Mouse (Mus musculus) heart, adult 2 months (tissue): ENCODE measurements around the gene Cpne8. TPM values are rescaled to one million over a fixed set of nuclear protein-coding genes. Genes with fewer than 3 reads are reported as not detected.
"Not testable (repeated sequence)": the region's sequence is repeated elsewhere in the genome, so short reads cannot be mapped to it uniquely, and the experiment has no call there.

Experiments
- DNase-seq, 2 experiments: peaks; one replicate each; pipeline ENCODE4 v3.0.0; 2021
- H3K27ac ChIP-seq: fragments of 200-600 bp; 2 replicates; pipeline ENCODE4 v1.8.1; 2022
- H3K27me3 ChIP-seq: fragments of 200-500 bp; 2 replicates; pipeline ENCODE4 v1.6.1; 2012; ENCODE audit warnings: mild to moderate bottlenecking, low read length, inconsistent platforms, mixed read lengths; ENCODE audit not compliant: control insufficient read depth, insufficient read depth
- H3K36me3 ChIP-seq: fragments of 200-500 bp; 2 replicates; pipeline ENCODE4 v1.6.1; 2012; ENCODE audit warnings: low read length, inconsistent platforms; ENCODE audit not compliant: control insufficient read depth, insufficient read depth
- H3K4me1 ChIP-seq: fragments of 200-500 bp; 2 replicates; pipeline ENCODE4 v1.6.1; 2011; ENCODE audit warnings: low read length; ENCODE audit not compliant: control insufficient read depth, insufficient read depth
- H3K4me3 ChIP-seq: fragments of 200-600 bp; 2 replicates; pipeline ENCODE4 v1.8.1; 2022
- H3K79me2 ChIP-seq: fragments of 200-500 bp; replicated peaks from 2 replicates; pipeline ENCODE4 v1.6.1; 2012; ENCODE audit warnings: mild to moderate bottlenecking, inconsistent platforms, low read length, moderate library complexity, mixed read lengths; ENCODE audit not compliant: control insufficient read depth, insufficient read depth
- H3K9ac ChIP-seq: fragments of 200-500 bp; 2 replicates; pipeline ENCODE4 v1.6.1; 2012; ENCODE audit warnings: low read depth, mild to moderate bottlenecking, control low read depth, inconsistent platforms, low read length, mixed read lengths
- CTCF ChIP-seq: fragments of 200-600 bp; IDR thresholded peaks from 2 replicates; pipeline ENCODE4 v1.8.1; 2022; ENCODE audit warnings: antibody characterized with exemption, mild to moderate bottlenecking, moderate library complexity
- EP300 ChIP-seq: fragments of 200-500 bp; IDR thresholded peaks from 2 replicates; pipeline ENCODE4 v1.6.1; 2011; ENCODE audit warnings: low read depth, low read length, control low read depth; ENCODE audit not compliant: insufficient read depth
- POLR2A ChIP-seq: fragments of 200-500 bp; IDR thresholded peaks from 2 replicates; pipeline ENCODE4 v1.6.1; 2011; ENCODE audit warnings: mild to moderate bottlenecking, low read depth, low read length, control low read depth; ENCODE audit not compliant: insufficient read depth
- WGBS: fragments of 180-500 bp; shearing (Covaris S2); methylation state at CpG from one replicate; pipeline ENCODE4 v1.1.7; 2018; 5-methylcytosine and 5-hydroxymethylcytosine counted together
- intact Hi-C: fragments of 180-260 bp; cut with DNase I; formaldehyde crosslinking; loops from one replicate; pipeline ENCODE4 v1.15.1; 2025
- polyA plus RNA-seq: library from polyadenylated mRNA; depleted of rRNA; stranded (reverse); fragments of >200 nt; gene quantifications from 2 replicates; pipeline ENCODE4 v1.2.3, GENCODE M21; 2012
- total RNA-seq, 2 experiments: library from RNA; stranded (reverse); gene quantifications; 2 replicates each; pipeline ENCODE4 v1.2.3; 2021

The Cpne8 gene
- total and polyA plus RNA-seq, 3 experiments = 6.9 to 8.8 (median 8.7) TPM

GRCm38 (mm10) chr15:90491558-90491957 is 187.7 kb downstream of the Cpne8 start:
- Histone ChIP-seq H3K9ac (no peak overlapping the region), H3K36me3 (no peaks in the 10 kb centered on the region), H3K79me2 (no peaks in the 10 kb centered on the region), H3K4me3 (no peak overlapping the region), H3K27ac (no peak overlapping the region), H3K4me1 (no peaks in the 10 kb centered on the region), H3K27me3 (no peaks in the 10 kb centered on the region)
- 48% methylated on average over 6 of the region's 6 CpGs for WGBS
- DNase-seq = no peak
- intact Hi-C loops = no loop called here
- no peak for TF ChIP-seq EP300
- TF ChIP-seq CTCF = 0 out of 2 replicates have a peak, but pooled peaks have one; percentile 8
- TF ChIP-seq POLR2A = no peak

- no peak for TF ChIP-seq EP300
- no peak for TF ChIP-seq CTCF
- no peak for TF ChIP-seq POLR2A
- intact Hi-C loops = no loop called here
- Histone ChIP-seq H3K27me3 (no peaks in the 10 kb centered on the region), H3K4me1 (no peaks in the 10 kb centered on the region), H3K4me3 (no peak overlapping the region), H3K36me3 (no peaks in the 10 kb centered on the region), H3K27ac (no peak overlapping the region), H3K9ac (no peak overlapping the region), H3K79me2 (no peaks in the 10 kb centered on the region)
- WGBS = 58% methylated on average over 7 of the region's 7 CpGs
- no peak for DNase-seq
These were observed 189.0 kb downstream of the Cpne8 start for GRCm38 (mm10) chr15:90490186-90490585.

GRCm38 (mm10) chr15:90470561-90470960 is 208.7 kb downstream of the Cpne8 start:
- DNase-seq, intact Hi-C loops, H3K27me3 ChIP-seq: not testable (repeated sequence)

GRCm38 (mm10) chr15:90463281-90463680 is 216.0 kb downstream of the Cpne8 start:
- no peak for DNase-seq
- Histone ChIP-seq H3K79me2 (no peaks in the 10 kb centered on the region), H3K4me1 (no peaks in the 10 kb centered on the region), H3K27me3 (no peaks in the 10 kb centered on the region), H3K4me3 (no peak overlapping the region), H3K9ac (no peak overlapping the region), H3K36me3 (no peaks in the 10 kb centered on the region), H3K27ac (no peak overlapping the region)
- WGBS = 76% methylated on average over 2 of the region's 2 CpGs
- no peak for TF ChIP-seq POLR2A
- no peak for TF ChIP-seq EP300
- no peak for TF ChIP-seq CTCF
- intact Hi-C loops = no loop called here

More at GRCm38 (mm10) chr15:90470561-90470960, 208.7 kb downstream of the Cpne8 start:
- H3K36me3 ChIP-seq, H3K9ac ChIP-seq, H3K27ac ChIP-seq, H3K4me1 ChIP-seq, H3K4me3 ChIP-seq, H3K79me2 ChIP-seq: not testable (repeated sequence)

GRCm38 (mm10) chr15:90446076-90446475 is 233.2 kb downstream of the Cpne8 start:
- 60% methylated on average over 1 of the region's 1 CpGs for WGBS
- Histone ChIP-seq H3K27me3 (no peaks in the 10 kb centered on the region), H3K4me3 (no peak overlapping the region), H3K9ac (no peak overlapping the region), H3K79me2 (no peaks in the 10 kb centered on the region), H3K36me3 (no peaks in the 10 kb centered on the region), H3K4me1 (no peaks in the 10 kb centered on the region), H3K27ac (no peak overlapping the region)
- no peak for DNase-seq
- TF ChIP-seq POLR2A (no peak), EP300 (no peak), CTCF (no peak)
- intact Hi-C loops = no loop called here
